Mouse (Mus musculus) embryonic facial prominence, embryonic 13.5 days (tissue): Measurements from ENCODE around the gene Arid3b. TPM values are rescaled to one million over a fixed set of nuclear protein-coding genes. Genes with fewer than 3 reads are reported as not detected.

Source experiments
- ATAC-seq: fragments of 200-750 bp; cut with Nextera tagmentation; 2 replicates; pipeline ENCODE4 v1.8.0; 2017; ENCODE audit warnings: low read depth; ENCODE audit not compliant: insufficient number of reproducible peaks, insufficient read depth, low FRiP score, low TSS enrichment
- H3K27ac ChIP-seq: fragments of 300-500 bp; sonication (generic); 2 replicates; pipeline ENCODE4 v1.5.1; 2015; ENCODE audit warnings: moderate library complexity, mild to moderate bottlenecking, inconsistent platforms
- H3K27me3 ChIP-seq: fragments of 300-500 bp; sonication (generic); 2 replicates; pipeline ENCODE4 v1.6.1; 2015; ENCODE audit warnings: mild to moderate bottlenecking, inconsistent platforms
- H3K36me3 ChIP-seq: fragments of 300-500 bp; sonication (generic); 2 replicates; pipeline ENCODE4 v1.6.1; 2015; ENCODE audit warnings: mild to moderate bottlenecking, inconsistent platforms
- H3K4me1 ChIP-seq: fragments of 300-500 bp; sonication (generic); 2 replicates; pipeline ENCODE4 v1.6.1; 2015; ENCODE audit warnings: inconsistent platforms
- H3K4me2 ChIP-seq: fragments of 300-500 bp; sonication (generic); 2 replicates; pipeline ENCODE4 v1.6.1; 2015; ENCODE audit warnings: moderate library complexity, mild to moderate bottlenecking, inconsistent platforms
- H3K4me3 ChIP-seq: fragments of 300-500 bp; sonication (generic); 2 replicates; pipeline ENCODE4 v1.5.1; 2015; ENCODE audit warnings: mild to moderate bottlenecking, inconsistent platforms
- H3K9ac ChIP-seq: fragments of 300-500 bp; sonication (generic); 2 replicates; pipeline ENCODE4 v1.6.1; 2015; ENCODE audit warnings: mild to moderate bottlenecking, inconsistent platforms
- H3K9me3 ChIP-seq: fragments of 300-500 bp; sonication (generic); 2 replicates; pipeline ENCODE4 v1.6.1; 2016; ENCODE audit warnings: inconsistent platforms
- WGBS: fragments of 180-500 bp; shearing (Covaris S2); methylation state at CpG from one replicate; pipeline ENCODE4 v1.1.7; 2015; ENCODE audit warnings: mixed read lengths; 5-methylcytosine and 5-hydroxymethylcytosine counted together
- polyA plus RNA-seq: library from polyadenylated mRNA; unstranded; fragments of >200 nt; fragmentation: Nextera tagmentation; extraction: Ambion mirVana; gene quantifications from 2 replicates; pipeline ENCODE4 v1.2.1, GENCODE M21; 2015

Gene Arid3b
- polyA plus RNA-seq, 1 experiment from 2014 or later: 6.7 TPM

GRCm38 (mm10) chr9:57864336-57864735 is 27.7 kb upstream of the Arid3b start:
- H3K4me1 ChIP-seq: no peaks in the 10 kb centered on the region; the same call in 1 of the 2 replicates
- H3K27me3 ChIP-seq: 0 out of 2 replicates have a peak, but pooled peaks cover 4% of the 10 kb centered on the region
- no peaks in the 10 kb centered on the region for H3K36me3 ChIP-seq
- no peak overlapping the region for H3K27ac ChIP-seq
- no peak for ATAC-seq
- no peak overlapping the region for H3K4me3 ChIP-seq
- H3K4me2 ChIP-seq: no peak overlapping the region
- H3K9me3 ChIP-seq: no peaks in the 10 kb centered on the region
- H3K9ac ChIP-seq: no peak overlapping the region

- no peak for ATAC-seq
- no peak overlapping the region for H3K4me2 ChIP-seq
- WGBS: 45% methylated on average over 9 of the region's 9 CpGs
Observed at GRCm38 (mm10) chr9:57861951-57862471, 25.4 kb upstream of the Arid3b start.

GRCm38 (mm10) chr9:57856456-57856855 is 19.9 kb upstream of the Arid3b start:
- H3K9ac ChIP-seq: no peak overlapping the region
- no peak for ATAC-seq
- H3K4me2 ChIP-seq: no peak overlapping the region
- H3K27me3 ChIP-seq: no peaks in the 10 kb centered on the region
- WGBS: 79% methylated on average over 2 of the region's 2 CpGs
- H3K36me3 ChIP-seq: no peaks in the 10 kb centered on the region
- H3K4me1 ChIP-seq: no peaks in the 10 kb centered on the region
- H3K4me3 ChIP-seq: no peak overlapping the region
- H3K27ac ChIP-seq: no peak overlapping the region
- H3K9me3 ChIP-seq: no peaks in the 10 kb centered on the region

More at GRCm38 (mm10) chr9:57861951-57862471, 25.4 kb upstream of the Arid3b start:
- H3K27ac ChIP-seq: no peak overlapping the region
- no peaks in the 10 kb centered on the region for H3K36me3 ChIP-seq
- no peak overlapping the region for H3K9ac ChIP-seq
- no peaks in the 10 kb centered on the region for H3K9me3 ChIP-seq
- 0 out of 2 replicates have a peak, but pooled peaks cover 4% of the 10 kb centered on the region for H3K27me3 ChIP-seq
- no peaks in the 10 kb centered on the region; the same call in 1 of the 2 replicates for H3K4me1 ChIP-seq
- no peak overlapping the region for H3K4me3 ChIP-seq

GRCm38 (mm10) chr9:57854280-57854679 is 17.7 kb upstream of the Arid3b start:
- Histone ChIP-seq H3K4me2 (no peak overlapping the region), H3K9me3 (no peaks in the 10 kb centered on the region), H3K27me3 (no peaks in the 10 kb centered on the region), H3K27ac (no peak overlapping the region), H3K36me3 (no peaks in the 10 kb centered on the region), H3K4me3 (no peak overlapping the region), H3K9ac (no peak overlapping the region), H3K4me1 (no peaks in the 10 kb centered on the region)
- ATAC-seq: no peak

GRCm38 (mm10) chr9:57839032-57839431 is 2.4 kb upstream of the Arid3b start:
- no peak overlapping the region for H3K9ac ChIP-seq
- 77% methylated on average over 2 of the region's 2 CpGs for WGBS
- no peak overlapping the region for H3K4me2 ChIP-seq
- no peak overlapping the region for H3K27ac ChIP-seq
- peaks cover under 1% of the 10 kb centered on the region for H3K27me3 ChIP-seq
- H3K4me3 ChIP-seq: no peak overlapping the region
- H3K9me3 ChIP-seq: no peaks in the 10 kb centered on the region
- peaks cover 23% of the 10 kb centered on the region for H3K4me1 ChIP-seq
- no peaks in the 10 kb centered on the region for H3K36me3 ChIP-seq
- no peak for ATAC-seq

GRCm38 (mm10) chr9:57835841-57836514 is 615 bp downstream of the Arid3b start:
- Histone ChIP-seq H3K4me3 (peak overlapping the region; percentile 78), H3K36me3 (no peaks in the 10 kb centered on the region), H3K4me2 (peak overlapping the region; percentile 88), H3K27ac (peak overlapping the region; percentile 66; the same call in 1 of the 2 replicates), H3K9me3 (no peaks in the 10 kb centered on the region), H3K27me3 (peaks cover 7% of the 10 kb centered on the region), H3K4me1 (peaks cover 42% of the 10 kb centered on the region), H3K9ac (peak overlapping the region; percentile 74)
- ATAC-seq: no peak
- WGBS: under 1% methylated on average over 22 of the region's 22 CpGs

- H3K4me1 ChIP-seq: peaks cover 54% of the 10 kb centered on the region
- H3K4me3 ChIP-seq: peak overlapping the region; percentile 12; the same call in 1 of the 2 replicates
- H3K27me3 ChIP-seq: peaks cover 7% of the 10 kb centered on the region
- 9% methylated on average over 11 of the region's 11 CpGs for WGBS
- no peak for ATAC-seq
- no peak overlapping the region for H3K9ac ChIP-seq
- no peaks in the 10 kb centered on the region for H3K9me3 ChIP-seq
- peak overlapping the region; percentile 88 for H3K4me2 ChIP-seq
- no peak overlapping the region for H3K27ac ChIP-seq
- H3K36me3 ChIP-seq: no peaks in the 10 kb centered on the region
Observed at GRCm38 (mm10) chr9:57834629-57835417, 1.8 kb downstream of the Arid3b start.

- Histone ChIP-seq H3K4me2 (peak overlapping the region; percentile 22; the same call in 1 of the 2 replicates), H3K9me3 (no peaks in the 10 kb centered on the region), H3K27ac (no peak overlapping the region), H3K4me1 (peaks cover 59% of the 10 kb centered on the region), H3K4me3 (no peak overlapping the region), H3K36me3 (no peaks in the 10 kb centered on the region), H3K9ac (no peak overlapping the region), H3K27me3 (peaks cover 9% of the 10 kb centered on the region)
- WGBS: 68% methylated on average over 9 of the region's 9 CpGs
- ATAC-seq: no peak
Observed at GRCm38 (mm10) chr9:57833762-57834471, 2.7 kb downstream of the Arid3b start.

- Histone ChIP-seq H3K9me3 (no peaks in the 10 kb centered on the region), H3K4me2 (peak overlapping the region; percentile 47), H3K4me1 (peaks cover 53% of the 10 kb centered on the region), H3K27me3 (peaks cover 10% of the 10 kb centered on the region), H3K4me3 (peak overlapping the region; percentile 9; the same call in 1 of the 2 replicates), H3K9ac (no peak overlapping the region), H3K27ac (peak overlapping the region; percentile 48; the same call in 1 of the 2 replicates), H3K36me3 (no peaks in the 10 kb centered on the region)
- 7% methylated on average over 24 of the region's 24 CpGs for WGBS
- ATAC-seq: peak; percentile 95
Observed at GRCm38 (mm10) chr9:57831267-57832082, 5.1 kb downstream of the Arid3b start.

GRCm38 (mm10) chr9:57829812-57830557 is 6.6 kb downstream of the Arid3b start:
- no peak overlapping the region for H3K27ac ChIP-seq
- peaks cover 10% of the 10 kb centered on the region for H3K27me3 ChIP-seq
- no peaks in the 10 kb centered on the region for H3K9me3 ChIP-seq
- H3K4me3 ChIP-seq: no peak overlapping the region
- H3K4me2 ChIP-seq: no peak overlapping the region
- H3K9ac ChIP-seq: no peak overlapping the region
- WGBS: 35% methylated on average over 6 of the region's 6 CpGs
- no peak for ATAC-seq
- H3K36me3 ChIP-seq: no peaks in the 10 kb centered on the region
- H3K4me1 ChIP-seq: peaks cover 43% of the 10 kb centered on the region
